Mouse (Mus musculus) embryonic fibroblast, embryonic 13.5 days (primary cell): ENCODE results near the gene Mageh1.
"Not testable (repeated sequence)": the region's sequence is repeated elsewhere in the genome, so short reads cannot be mapped to it uniquely, and the experiment has no call there.

Source experiments
- CTCF ChIP-seq: IDR thresholded peaks from 2 replicates; pipeline ENCODE4 v1.5.1; 2011; ENCODE audit warnings: mild to moderate bottlenecking, control low read depth, low read length, moderate library complexity, borderline replicate concordance; ENCODE audit not compliant: insufficient read depth
- POLR2A ChIP-seq: IDR thresholded peaks from 2 replicates; pipeline ENCODE4 v1.6.1; 2011; ENCODE audit warnings: low read depth, mild to moderate bottlenecking, control low read depth, low read length, moderate library complexity

- TF ChIP-seq CTCF, POLR2A: not testable (repeated sequence)
These were observed 11.7 kb downstream of the Mageh1 start for GRCm38 (mm10) chrX:153025709-153026108.
